Mouse (Mus musculus): ENCODE data around the gene Jun. TPM values are rescaled to one million over a fixed set of nuclear protein-coding genes. Genes with fewer than 3 reads are reported as not detected.

Gene Jun
- polyA plus RNA-seq, 1 experiment = 16.9 TPM

- Histone ChIP-seq H3K4me3 (ENCODE audit: insufficient read depth, low read depth, low read length) (no peak overlapping the region), H3K36me3 (ENCODE audit: control insufficient read depth, insufficient read depth, low read length) (no peaks in the 10 kb centered on the region), H3K27me3 (replicated peaks; ENCODE audit: control insufficient read depth, insufficient read depth, low read length) (no peaks in the 10 kb centered on the region), H3K4me1 (ENCODE audit: control insufficient read depth, insufficient read depth, low read length) (no peaks in the 10 kb centered on the region), H3K27ac (ENCODE audit: insufficient read depth, low read depth, low read length) (no peak overlapping the region)
- no peak for TF ChIP-seq CTCF (conservative IDR thresholded peaks at IDR 0.05; ENCODE audit: insufficient read depth, insufficient read length, low read depth, low read length)
- no peak for TF ChIP-seq POLR2A (IDR thresholded peaks at IDR 0.05; ENCODE audit: low read depth, low read length)
- no peak for DNase-seq
- 75% methylated on average over 17 of the region's 17 CpGs for WGBS
Measured at GRCm38 (mm10) chr4:95075591-95076002, 23.6 kb upstream of the Jun start.

GRCm38 (mm10) chr4:95074319-95074718 lies 22.3 kb upstream of the Jun start:
- H3K27me3 ChIP-seq (replicated peaks; ENCODE audit: control insufficient read depth, insufficient read depth, low read length) = no peaks in the 10 kb centered on the region
- WGBS = 82% methylated on average over 6 of the region's 6 CpGs
- no peak overlapping the region for H3K4me3 ChIP-seq (ENCODE audit: insufficient read depth, low read depth, low read length)
- H3K27ac ChIP-seq (ENCODE audit: insufficient read depth, low read depth, low read length) = no peak overlapping the region
- H3K36me3 ChIP-seq (ENCODE audit: control insufficient read depth, insufficient read depth, low read length) = no peaks in the 10 kb centered on the region
- no peaks in the 10 kb centered on the region for H3K4me1 ChIP-seq (ENCODE audit: control insufficient read depth, insufficient read depth, low read length)
- no peak for DNase-seq
- TF ChIP-seq POLR2A (IDR thresholded peaks at IDR 0.05; ENCODE audit: low read depth, low read length) = no peak
- no peak for TF ChIP-seq CTCF (conservative IDR thresholded peaks at IDR 0.05; ENCODE audit: insufficient read depth, insufficient read length, low read depth, low read length)

GRCm38 (mm10) chr4:95073214-95073750 lies 21.3 kb upstream of the Jun start:
- Histone ChIP-seq H3K27me3 (replicated peaks; ENCODE audit: control insufficient read depth, insufficient read depth, low read length) (no peaks in the 10 kb centered on the region), H3K4me3 (ENCODE audit: insufficient read depth, low read depth, low read length) (no peak overlapping the region), H3K36me3 (ENCODE audit: control insufficient read depth, insufficient read depth, low read length) (no peaks in the 10 kb centered on the region), H3K4me1 (ENCODE audit: control insufficient read depth, insufficient read depth, low read length) (peaks cover 6% of the 10 kb centered on the region), H3K27ac (ENCODE audit: insufficient read depth, low read depth, low read length) (no peak overlapping the region)
- TF ChIP-seq CTCF (conservative IDR thresholded peaks at IDR 0.05; ENCODE audit: insufficient read depth, insufficient read length, low read depth, low read length) = no peak
- no peak for TF ChIP-seq POLR2A (IDR thresholded peaks at IDR 0.05; ENCODE audit: low read depth, low read length)
- DNase-seq = no peak
- WGBS = 75% methylated on average over 10 of the region's 10 CpGs

GRCm38 (mm10) chr4:95070407-95070806 lies 18.4 kb upstream of the Jun start:
- Histone ChIP-seq H3K4me1 (ENCODE audit: control insufficient read depth, insufficient read depth, low read length) (peaks cover 7% of the 10 kb centered on the region), H3K4me3 (ENCODE audit: insufficient read depth, low read depth, low read length) (no peak overlapping the region), H3K36me3 (ENCODE audit: control insufficient read depth, insufficient read depth, low read length) (no peaks in the 10 kb centered on the region), H3K27me3 (replicated peaks; ENCODE audit: control insufficient read depth, insufficient read depth, low read length) (no peaks in the 10 kb centered on the region), H3K27ac (ENCODE audit: insufficient read depth, low read depth, low read length) (no peak overlapping the region)
- TF ChIP-seq CTCF (conservative IDR thresholded peaks at IDR 0.05; ENCODE audit: insufficient read depth, insufficient read length, low read depth, low read length) (no peak), POLR2A (IDR thresholded peaks at IDR 0.05; ENCODE audit: low read depth, low read length) (no peak)
- WGBS = 80% methylated on average over 5 of the region's 5 CpGs
- DNase-seq = no peak

- Histone ChIP-seq H3K4me1 (ENCODE audit: control insufficient read depth, insufficient read depth, low read length) (peaks cover 7% of the 10 kb centered on the region), H3K36me3 (ENCODE audit: control insufficient read depth, insufficient read depth, low read length) (no peaks in the 10 kb centered on the region), H3K4me3 (ENCODE audit: insufficient read depth, low read depth, low read length) (no peak overlapping the region), H3K27me3 (replicated peaks; ENCODE audit: control insufficient read depth, insufficient read depth, low read length) (no peaks in the 10 kb centered on the region), H3K27ac (ENCODE audit: insufficient read depth, low read depth, low read length) (no peak overlapping the region)
- no peak for TF ChIP-seq CTCF (conservative IDR thresholded peaks at IDR 0.05; ENCODE audit: insufficient read depth, insufficient read length, low read depth, low read length)
- no peak for TF ChIP-seq POLR2A (IDR thresholded peaks at IDR 0.05; ENCODE audit: low read depth, low read length)
- peak; percentile 73 for DNase-seq
- 62% methylated on average over 8 of the region's 8 CpGs for WGBS
Measured at GRCm38 (mm10) chr4:95068045-95068948, 16.3 kb upstream of the Jun start.

- WGBS = 93% methylated on average over 2 of the region's 2 CpGs
- DNase-seq = no peak
- H3K4me3 ChIP-seq (ENCODE audit: insufficient read depth, low read depth, low read length) = no peak overlapping the region
- no peaks in the 10 kb centered on the region for H3K36me3 ChIP-seq (ENCODE audit: control insufficient read depth, insufficient read depth, low read length)
- H3K27me3 ChIP-seq (replicated peaks; ENCODE audit: control insufficient read depth, insufficient read depth, low read length) = no peaks in the 10 kb centered on the region
- no peak overlapping the region for H3K27ac ChIP-seq (ENCODE audit: insufficient read depth, low read depth, low read length)
- peaks cover 9% of the 10 kb centered on the region for H3K4me1 ChIP-seq (ENCODE audit: control insufficient read depth, insufficient read depth, low read length)
- TF ChIP-seq CTCF (conservative IDR thresholded peaks at IDR 0.05; ENCODE audit: insufficient read depth, insufficient read length, low read depth, low read length) (no peak), POLR2A (IDR thresholded peaks at IDR 0.05; ENCODE audit: low read depth, low read length) (no peak)
Measured at GRCm38 (mm10) chr4:95063609-95064210, 11.7 kb upstream of the Jun start.

GRCm38 (mm10) chr4:95062873-95063272 lies 10.9 kb upstream of the Jun start:
- H3K36me3 ChIP-seq (ENCODE audit: control insufficient read depth, insufficient read depth, low read length) = no peaks in the 10 kb centered on the region
- TF ChIP-seq POLR2A (IDR thresholded peaks at IDR 0.05; ENCODE audit: low read depth, low read length) (no peak), CTCF (conservative IDR thresholded peaks at IDR 0.05; ENCODE audit: insufficient read depth, insufficient read length, low read depth, low read length) (no peak)
- peaks cover 4% of the 10 kb centered on the region; the same call in 1 of the 2 replicates for H3K4me1 ChIP-seq (ENCODE audit: control insufficient read depth, insufficient read depth, low read length)
- no peak overlapping the region for H3K4me3 ChIP-seq (ENCODE audit: insufficient read depth, low read depth, low read length)
- H3K27me3 ChIP-seq (replicated peaks; ENCODE audit: control insufficient read depth, insufficient read depth, low read length) = no peaks in the 10 kb centered on the region
- WGBS = 29% methylated on average over 9 of the region's 9 CpGs
- DNase-seq = peak; percentile 90
- H3K27ac ChIP-seq (ENCODE audit: insufficient read depth, low read depth, low read length) = peak overlapping the region; percentile 45; the same call in 1 of the 2 replicates

Data from kidney, adult 2 months (tissue).